Comparison of ENCODE assay signal across 8 mouse cellular contexts in the genomic region with DNA sequence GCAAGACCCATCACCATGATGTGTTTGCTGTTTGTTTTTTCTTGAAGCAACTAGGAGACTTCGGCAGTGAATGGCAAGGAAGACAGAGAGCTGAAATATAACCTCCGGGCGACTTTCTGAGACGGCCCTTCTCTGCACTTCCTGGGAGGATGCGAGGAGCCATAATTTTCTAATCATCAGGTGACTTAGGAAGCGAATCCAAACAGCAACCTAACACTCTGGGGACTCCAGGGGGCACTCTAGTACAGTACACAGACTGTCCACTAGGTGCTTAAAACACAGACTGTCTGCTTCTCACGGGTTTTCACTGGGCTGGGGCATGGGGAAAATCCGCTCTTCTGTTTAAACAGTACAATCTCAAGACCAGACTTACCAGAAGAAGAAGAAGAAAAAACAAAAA. TPM values are rescaled to one million over a fixed set of nuclear protein-coding genes. Genes with fewer than 3 reads are reported as not detected.
DNase-seq lines count a peak whose midpoint lies in the region; TF ChIP-seq lines count a peak whose summit lies in the region.
"Had no signal": no experiment of that assay in that cellular context is flagged by ENCODE, and none has a peak within 500 bp of the region (broad histone marks: within the 10 kb centered on the region; RNA-seq: fewer than 3 reads in every experiment).

No protein-coding gene starts in this region.

- peak; percentile 84 for DNase-seq in NIH3T3 (ENCODE audit: low read depth)
- peak; percentile 89 for DNase-seq in brain, embryonic 14.5 days (ENCODE audit: low read depth)
- DNase-seq in forebrain, embryonic 10.5 days (ENCODE audit: extremely low spot score, low spot score), result peak; percentile 48
- DNase-seq in heart, postnatal 4 days, result peak; percentile 78
- peak; percentile 62 to 90 for DNase-seq in layer of hippocampus, adult 18-20 months (ENCODE audit: low spot score in 2 of 2)
- peak; percentile 86 for DNase-seq in lung, postnatal 10 days
- DNase-seq in right cerebral cortex, adult 2 months (ENCODE audit: low spot score in 2 of 2), result peak; percentile 82 to 87

- peaks cover 45% of the 10 kb centered on the region for H3K27me3 ChIP-seq in forebrain, embryonic 10.5 days (ENCODE audit: poor library complexity, severe bottlenecking)

- peaks cover 39% of the 10 kb centered on the region for H3K4me1 ChIP-seq in forebrain, embryonic 10.5 days

- H3K4me3 ChIP-seq in forebrain, embryonic 10.5 days, result no peak overlapping the region
- H3K4me3 ChIP-seq: midbrain, embryonic 12.5 days had no signal

- no peaks in the 10 kb centered on the region for H3K9me3 ChIP-seq in forebrain, embryonic 10.5 days
- H3K9me3 ChIP-seq: midbrain, embryonic 12.5 days had no signal

- H3K36me3 ChIP-seq in forebrain, embryonic 10.5 days (replicated peaks), result no peaks in the 10 kb centered on the region
- H3K36me3 ChIP-seq: midbrain, embryonic 12.5 days had no signal

- 24% methylated on average over 8 of the region's 8 CpGs for WGBS in forebrain, embryonic 10.5 days

- H3K27ac ChIP-seq in forebrain, embryonic 10.5 days, result no peak overlapping the region
- H3K27ac ChIP-seq: midbrain, embryonic 12.5 days had no signal

- no peak for TF ChIP-seq POLR2A in brain, embryonic 14.5 days (IDR thresholded peaks at IDR 0.05; ENCODE audit: borderline replicate concordance, extremely low read depth, insufficient read depth, insufficient read length, poor library complexity, severe bottlenecking)

- TF ChIP-seq CTCF in brain, embryonic 14.5 days (IDR thresholded peaks at IDR 0.05; ENCODE audit: borderline replicate concordance, extremely low read depth, insufficient read depth, insufficient read length), result peak; percentile 86; the same call in 1 of the 2 replicates

RNA-seq across cellular contexts. Expression of a gene that starts 3.5 kb away (rescaled TPM):
- 24.3 and 24.9 TPM in 2 replicates for polyA plus RNA-seq in brain, embryonic 14.5 days (2012; rRNA removed)
- polyA plus RNA-seq in forebrain, embryonic 10.5 days (2016; fragmentation: Nextera tagmentation; extraction: Ambion mirVana), result 0.79 and 0.80 TPM in 2 replicates
- 1 to 10 TPM; 1.1 to 1.5 TPM for total RNA-seq in heart, postnatal 4 days (2021)
- total RNA-seq in layer of hippocampus, adult 18-20 months (2021), result 1 to 10 TPM; 9.1 to 10.0 TPM

RNA-seq across cellular contexts. Expression of a gene that starts 7.1 kb away (rescaled TPM):
- polyA plus RNA-seq in brain, embryonic 14.5 days (2012; rRNA removed), result 162 and 203 TPM in 2 replicates
- 136 and 139 TPM in 2 replicates for polyA plus RNA-seq in forebrain, embryonic 10.5 days (2016; fragmentation: Nextera tagmentation; extraction: Ambion mirVana)
- 100 to 1,000 TPM; 439 to 476 TPM for total RNA-seq in heart, postnatal 4 days (2021)
- total RNA-seq in layer of hippocampus, adult 18-20 months (2021), result 100 to 1,000 TPM; 316 to 319 TPM

RNA-seq across cellular contexts. Expression of a gene that starts 17.2 kb away (rescaled TPM):
- 213 and 300 TPM in 2 replicates for polyA plus RNA-seq in brain, embryonic 14.5 days (2012; rRNA removed)
- 501 and 511 TPM in 2 replicates for polyA plus RNA-seq in forebrain, embryonic 10.5 days (2016; fragmentation: Nextera tagmentation; extraction: Ambion mirVana)
- total RNA-seq in heart, postnatal 4 days (2021), result 10 to 100 TPM; 61.6 to 65.9 TPM
- 100 to 1,000 TPM; 122 to 153 TPM for total RNA-seq in layer of hippocampus, adult 18-20 months (2021)

Comparison
In these comparisons a context has a peak if more than half of its experiments do, and no peak if none do; other contexts are left out.
1. RNA of a gene that starts 3.5 kb away (total RNA-seq): 9.1 to 10.0 TPM in layer of hippocampus, adult 18-20 months; 1.1 to 1.5 TPM in heart, postnatal 4 days; every median in the first group is over 4 times any median in the second.
2. Peak in every context shown above with its lines, with median percentiles within 50 percentile points of each other: DNase-seq.